Comparison of ENCODE assay signal across 7 mouse cellular contexts in the genomic region with DNA sequence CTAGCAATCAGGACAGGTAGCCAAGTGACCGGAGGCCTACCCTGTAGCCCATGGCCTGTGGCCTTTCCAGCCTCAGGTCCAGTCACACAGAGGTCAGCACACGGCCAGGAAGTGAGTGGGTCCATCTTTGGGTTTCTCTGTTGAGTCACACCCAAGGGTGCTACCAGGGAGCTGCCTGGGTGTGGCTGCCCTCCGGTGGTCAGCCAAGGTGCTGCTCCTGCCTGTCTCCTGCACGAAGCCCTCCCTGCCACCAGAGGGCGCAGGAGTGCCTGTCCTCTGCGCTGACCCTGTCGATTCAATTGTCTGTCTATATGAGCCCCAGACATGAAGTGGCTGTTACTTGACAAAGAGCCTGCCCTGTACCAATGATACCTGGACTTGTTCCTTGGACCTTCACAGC.
DNase-seq lines count a peak whose midpoint lies in the region; ATAC-seq and TF ChIP-seq lines count a peak whose summit lies in the region.

No protein-coding gene starts in this region.

- H3K36me3 ChIP-seq in forebrain, postnatal 0 days (ENCODE audit: insufficient read depth) = no peaks in the 10 kb centered on the region
- H3K36me3 ChIP-seq in small intestine, adult 2 months (ENCODE audit: control insufficient read depth, insufficient read depth, low read length) = no peaks in the 10 kb centered on the region

- WGBS in forebrain, postnatal 0 days = 22% methylated on average over 7 of the region's 7 CpGs
- 12% methylated on average over 7 of the region's 7 CpGs for WGBS in small intestine, adult 2 months

- TF ChIP-seq CTCF in forebrain, postnatal 0 days (IDR thresholded peaks at IDR 0.05; ENCODE audit: low read depth) = peak; percentile 99
- TF ChIP-seq CTCF in small intestine, adult 2 months (IDR thresholded peaks at IDR 0.05; ENCODE audit: extremely low read depth, insufficient read length, insufficient replicate concordance, low read depth, low read length) = peak; percentile 100

- no peak overlapping the region for H3K4me2 ChIP-seq in forebrain, postnatal 0 days (ENCODE audit: low read depth)

- DNase-seq in NIH3T3 (ENCODE audit: low read depth) = peak; percentile 88
- peak; percentile 83 for DNase-seq in c-Kit-positive CD71-positive TER-119-positive erythroid progenitor cells, embryonic 14.5 days (ENCODE audit: low spot score)
- peak; percentile 74 for DNase-seq in forebrain, postnatal 0 days
- DNase-seq in heart, postnatal 4 days = peak; percentile 88
- DNase-seq in left cerebral cortex, adult 8-10 months (ENCODE audit: low spot score in 2 of 2) = peak; percentile 57 to 59

- H3K9me3 ChIP-seq in forebrain, postnatal 0 days (ENCODE audit: low read length) = no peaks in the 10 kb centered on the region

- 0 out of 2 replicates have a peak, but pooled peaks have one; percentile 16 for ATAC-seq in forebrain, postnatal 0 days
- peak; percentile 93 for ATAC-seq in megakaryocyte progenitor cell, adult 5-6 weeks (replicated peaks; ENCODE audit: poor library complexity)

- no peak overlapping the region for H3K27ac ChIP-seq in forebrain, postnatal 0 days (ENCODE audit: low read depth, low read length)
- no peak overlapping the region for H3K27ac ChIP-seq in small intestine, adult 2 months (ENCODE audit: insufficient read depth, low read depth, low read length)

- H3K9ac ChIP-seq in forebrain, postnatal 0 days = no peak overlapping the region

- no peak overlapping the region for H3K4me3 ChIP-seq in forebrain, postnatal 0 days (ENCODE audit: low read depth, low read length)
- no peak overlapping the region for H3K4me3 ChIP-seq in small intestine, adult 2 months (ENCODE audit: low read depth, low read length)

- no peaks in the 10 kb centered on the region for H3K27me3 ChIP-seq in forebrain, postnatal 0 days (ENCODE audit: insufficient read depth, low read length)
- H3K27me3 ChIP-seq in small intestine, adult 2 months (ENCODE audit: control insufficient read depth, insufficient read depth, low read length) = no peaks in the 10 kb centered on the region

- H3K4me1 ChIP-seq in forebrain, postnatal 0 days (ENCODE audit: insufficient read depth) = 0 out of 2 replicates have a peak, but pooled peaks cover 4% of the 10 kb centered on the region
- H3K4me1 ChIP-seq in small intestine, adult 2 months (ENCODE audit: control insufficient read depth, insufficient read depth, insufficient read length, low read length) = peaks cover 15% of the 10 kb centered on the region

- TF ChIP-seq POLR2A in small intestine, adult 2 months (IDR thresholded peaks at IDR 0.05; ENCODE audit: low read depth, low read length) = no peak
